Mouse (Mus musculus): ENCODE results near the gene Jam2. TPM values are rescaled to one million over a fixed set of nuclear protein-coding genes. Genes with fewer than 3 reads are reported as not detected.

Jam2 gene
- polyA plus RNA-seq, 1 experiment: 44.5 TPM

DNA sequence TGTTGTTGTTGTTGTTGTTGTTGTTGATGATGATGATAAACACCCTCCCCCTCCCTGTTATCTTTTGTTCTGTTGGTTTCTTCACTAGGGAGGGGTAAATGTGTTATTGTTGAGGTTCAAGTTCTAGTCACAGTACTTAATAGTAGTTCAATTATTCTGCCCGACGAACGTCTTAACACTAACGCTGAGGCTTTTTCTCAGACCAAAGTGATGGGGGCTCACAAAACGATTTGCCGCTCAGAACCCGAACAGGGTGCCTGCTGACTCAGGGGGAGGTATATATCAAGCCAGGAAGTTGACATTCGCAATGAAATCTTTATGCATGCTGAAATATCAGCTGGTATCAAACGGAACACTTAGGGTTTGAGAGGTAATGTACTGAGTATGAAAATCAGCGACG, 1.4 kb downstream of the Jam2 start:
- Histone ChIP-seq H3K27me3 (ENCODE audit: control insufficient read depth, insufficient read depth, insufficient read length) (no peaks in the 10 kb centered on the region), H3K4me3 (ENCODE audit: insufficient read depth, poor library complexity, severe bottlenecking) (peak overlapping the region; percentile 71), H3K79me3 (ENCODE audit: low read depth) (peaks cover 45% of the 10 kb centered on the region), H3K36me3 (ENCODE audit: control insufficient read depth, insufficient read depth) (peaks cover 15% of the 10 kb centered on the region), H3K79me2 (ENCODE audit: control insufficient read depth, insufficient read depth) (peaks cover 60% of the 10 kb centered on the region), H3ac (ENCODE audit: control insufficient read depth, insufficient read length, low read depth) (peak overlapping the region; percentile 61)
- TF ChIP-seq MAX (IDR thresholded peaks at IDR 0.05) (no peak), CEBPB (IDR thresholded peaks at IDR 0.05; ENCODE audit: low read depth) (no peak), FOSL1 (IDR thresholded peaks at IDR 0.05; ENCODE audit: insufficient read depth, low read length, poor library complexity, severe bottlenecking) (no peak), MYOG (IDR thresholded peaks at IDR 0.05; ENCODE audit: control insufficient read depth, extremely low read depth, insufficient read length) (no peak), CTCF (IDR thresholded peaks at IDR 0.05; ENCODE audit: control insufficient read depth, insufficient read depth, insufficient read length) (no peak), MYOD1 (IDR thresholded peaks at IDR 0.05; ENCODE audit: control insufficient read depth, insufficient read length, low read depth) (no peak), USF1 (IDR thresholded peaks at IDR 0.05; ENCODE audit: low read depth) (no peak)

DNA sequence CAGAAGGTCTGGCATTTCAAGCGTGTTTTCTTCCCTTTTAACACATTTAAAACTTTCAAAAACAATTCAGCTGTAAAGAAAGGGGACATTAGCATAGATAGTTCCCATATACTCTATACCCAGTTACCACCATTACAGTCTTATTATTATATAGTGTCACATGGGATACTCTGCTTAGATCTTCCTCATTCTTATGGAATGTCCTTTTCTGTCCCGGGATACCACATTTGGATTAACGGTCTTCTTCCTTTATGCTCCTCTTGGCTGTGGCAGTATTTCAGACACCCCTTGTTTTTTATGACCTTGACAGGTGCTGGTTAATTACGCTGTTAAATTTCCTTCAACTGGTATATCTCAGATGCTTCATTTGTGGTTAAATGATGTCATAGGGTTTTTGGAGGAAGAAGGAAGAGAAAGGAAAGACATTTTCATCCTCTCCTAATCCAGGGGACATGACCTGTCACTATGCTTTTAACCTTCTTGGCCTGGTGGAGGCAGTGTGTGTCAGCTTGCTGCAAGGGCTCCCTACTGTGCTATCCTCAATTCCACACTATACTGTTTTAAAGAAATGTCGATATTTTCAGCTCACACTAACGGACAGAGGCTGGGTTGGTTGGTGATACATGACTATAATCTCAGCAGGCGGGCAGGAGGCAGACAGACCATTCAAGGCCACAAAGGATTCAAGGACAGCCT, 2.3 kb downstream of the Jam2 start:
- peaks cover 53% of the 10 kb centered on the region for H3K79me3 ChIP-seq (ENCODE audit: low read depth)
- no peaks in the 10 kb centered on the region for H3K27me3 ChIP-seq (ENCODE audit: control insufficient read depth, insufficient read depth, insufficient read length)
- H3K36me3 ChIP-seq (ENCODE audit: control insufficient read depth, insufficient read depth): peaks cover 15% of the 10 kb centered on the region
- peaks cover 69% of the 10 kb centered on the region for H3K79me2 ChIP-seq (ENCODE audit: control insufficient read depth, insufficient read depth)
- peak overlapping the region; percentile 22 for H3ac ChIP-seq (ENCODE audit: control insufficient read depth, insufficient read length, low read depth)
- no peak overlapping the region for H3K4me3 ChIP-seq (ENCODE audit: insufficient read depth, poor library complexity, severe bottlenecking)
- TF ChIP-seq MAX (IDR thresholded peaks at IDR 0.05): no peak
- TF ChIP-seq MYOG (IDR thresholded peaks at IDR 0.05; ENCODE audit: control insufficient read depth, extremely low read depth, insufficient read length): no peak
- TF ChIP-seq USF1 (IDR thresholded peaks at IDR 0.05; ENCODE audit: low read depth): peak; percentile 68
- no peak for TF ChIP-seq CEBPB (IDR thresholded peaks at IDR 0.05; ENCODE audit: low read depth)
- no peak for TF ChIP-seq FOSL1 (IDR thresholded peaks at IDR 0.05; ENCODE audit: insufficient read depth, low read length, poor library complexity, severe bottlenecking)
- TF ChIP-seq MYOD1 (IDR thresholded peaks at IDR 0.05; ENCODE audit: control insufficient read depth, insufficient read length, low read depth): peak; percentile 79
- peak; percentile 52 for TF ChIP-seq CTCF (IDR thresholded peaks at IDR 0.05; ENCODE audit: control insufficient read depth, insufficient read depth, insufficient read length)

DNA sequence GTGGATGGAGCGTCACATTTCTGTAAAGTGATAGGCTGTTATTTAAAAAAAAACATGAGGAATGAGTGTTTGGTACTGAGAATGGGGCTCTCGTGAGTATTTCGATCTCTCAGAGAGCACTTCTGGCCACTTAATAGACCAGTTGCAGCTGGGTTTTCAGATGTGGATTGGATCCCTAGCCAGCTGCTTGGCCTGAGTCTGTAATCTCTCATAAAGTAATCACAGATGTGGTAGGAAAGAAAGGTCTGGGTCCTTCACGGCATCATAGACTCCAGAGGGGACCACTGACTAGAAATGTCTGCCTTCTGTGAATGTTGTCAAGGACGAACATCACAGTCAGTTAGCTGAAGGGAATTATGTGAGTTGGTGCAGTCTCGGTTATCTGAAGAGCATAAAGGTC, 4.5 kb downstream of the Jam2 start:
- peaks cover 89% of the 10 kb centered on the region for H3K79me2 ChIP-seq (ENCODE audit: control insufficient read depth, insufficient read depth)
- H3K4me3 ChIP-seq (ENCODE audit: insufficient read depth, poor library complexity, severe bottlenecking): no peak overlapping the region
- peaks cover 15% of the 10 kb centered on the region for H3K36me3 ChIP-seq (ENCODE audit: control insufficient read depth, insufficient read depth)
- TF ChIP-seq CTCF (IDR thresholded peaks at IDR 0.05; ENCODE audit: control insufficient read depth, insufficient read depth, insufficient read length) (no peak), CEBPB (IDR thresholded peaks at IDR 0.05; ENCODE audit: low read depth) (no peak), FOSL1 (IDR thresholded peaks at IDR 0.05; ENCODE audit: insufficient read depth, low read length, poor library complexity, severe bottlenecking) (no peak), MAX (IDR thresholded peaks at IDR 0.05) (no peak), MYOD1 (IDR thresholded peaks at IDR 0.05; ENCODE audit: control insufficient read depth, insufficient read length, low read depth) (no peak), MYOG (IDR thresholded peaks at IDR 0.05; ENCODE audit: control insufficient read depth, extremely low read depth, insufficient read length) (no peak), USF1 (IDR thresholded peaks at IDR 0.05; ENCODE audit: low read depth) (no peak)
- H3ac ChIP-seq (ENCODE audit: control insufficient read depth, insufficient read length, low read depth): no peak overlapping the region
- peaks cover 66% of the 10 kb centered on the region for H3K79me3 ChIP-seq (ENCODE audit: low read depth)
- no peaks in the 10 kb centered on the region for H3K27me3 ChIP-seq (ENCODE audit: control insufficient read depth, insufficient read depth, insufficient read length)

DNA sequence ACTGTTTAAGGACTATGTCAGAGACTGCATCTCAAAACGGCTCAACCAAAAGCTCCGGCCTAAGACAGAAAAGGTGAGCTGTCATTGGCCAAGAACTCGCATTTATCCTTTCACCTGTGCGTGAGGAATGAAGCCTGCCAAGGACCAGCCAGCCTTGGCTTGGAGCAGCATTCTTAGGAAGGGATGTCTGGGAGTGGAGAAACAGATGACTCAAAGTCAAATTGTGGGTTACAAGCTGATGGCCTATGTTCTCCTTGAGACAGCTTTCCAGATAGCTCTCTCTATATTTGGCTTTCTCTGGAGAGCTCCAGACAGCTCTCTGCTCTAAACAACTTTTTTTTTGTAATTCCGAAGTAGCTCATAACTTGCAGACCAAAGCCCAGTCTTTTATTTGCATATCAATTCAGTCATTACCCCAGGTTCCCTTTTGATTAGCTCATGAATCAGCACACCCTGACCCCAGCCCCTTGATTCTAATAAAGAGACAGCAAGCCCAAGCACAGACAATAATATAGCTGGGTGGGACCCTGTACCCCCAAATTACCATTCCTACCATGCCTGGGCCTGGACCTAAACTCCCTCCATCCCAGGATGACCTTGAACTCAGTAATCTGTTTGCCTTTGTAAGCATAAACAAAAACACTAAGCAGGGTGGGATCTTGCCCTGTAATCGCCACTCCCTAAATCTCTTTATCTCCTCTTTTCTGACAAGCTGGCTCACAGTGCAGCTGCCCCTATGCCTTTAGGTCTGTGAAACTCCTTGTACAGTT, 5.1 kb downstream of the Jam2 start:
- TF ChIP-seq MAX (IDR thresholded peaks at IDR 0.05) (no peak), CTCF (IDR thresholded peaks at IDR 0.05; ENCODE audit: control insufficient read depth, insufficient read depth, insufficient read length) (no peak), FOSL1 (IDR thresholded peaks at IDR 0.05; ENCODE audit: insufficient read depth, low read length, poor library complexity, severe bottlenecking) (no peak), MYOD1 (IDR thresholded peaks at IDR 0.05; ENCODE audit: control insufficient read depth, insufficient read length, low read depth) (no peak), USF1 (IDR thresholded peaks at IDR 0.05; ENCODE audit: low read depth) (no peak)
- H3K4me3 ChIP-seq (ENCODE audit: insufficient read depth, poor library complexity, severe bottlenecking): no peak overlapping the region
- H3ac ChIP-seq (ENCODE audit: control insufficient read depth, insufficient read length, low read depth): no peak overlapping the region
- peaks cover 15% of the 10 kb centered on the region for H3K36me3 ChIP-seq (ENCODE audit: control insufficient read depth, insufficient read depth)
- peaks cover 90% of the 10 kb centered on the region for H3K79me2 ChIP-seq (ENCODE audit: control insufficient read depth, insufficient read depth)
- no peaks in the 10 kb centered on the region for H3K27me3 ChIP-seq (ENCODE audit: control insufficient read depth, insufficient read depth, insufficient read length)
- H3K79me3 ChIP-seq (ENCODE audit: low read depth): peaks cover 66% of the 10 kb centered on the region

DNA sequence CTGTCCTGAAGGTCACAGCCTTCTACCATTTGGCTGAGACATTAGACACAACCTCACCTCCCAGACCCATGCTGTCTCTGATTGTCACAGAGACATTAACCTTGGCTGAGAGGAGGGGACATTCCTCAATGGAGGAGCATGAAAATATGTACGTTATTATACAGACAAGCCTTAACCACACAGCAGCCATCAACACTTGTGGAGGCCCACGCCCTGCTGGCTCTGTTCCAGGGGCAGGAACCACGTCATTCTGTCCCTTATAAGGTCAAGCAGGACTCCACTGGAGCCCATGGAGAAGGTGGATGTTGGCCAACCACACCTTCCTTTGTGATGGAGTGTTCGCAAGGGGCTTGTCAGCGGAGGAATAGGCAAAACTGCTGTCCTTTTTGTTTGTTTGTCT, 5.8 kb downstream of the Jam2 start:
- no peak overlapping the region for H3ac ChIP-seq (ENCODE audit: control insufficient read depth, insufficient read length, low read depth)
- H3K4me3 ChIP-seq (ENCODE audit: insufficient read depth, poor library complexity, severe bottlenecking): no peak overlapping the region
- H3K79me2 ChIP-seq (ENCODE audit: control insufficient read depth, insufficient read depth): peaks cover 90% of the 10 kb centered on the region
- TF ChIP-seq CTCF (IDR thresholded peaks at IDR 0.05; ENCODE audit: control insufficient read depth, insufficient read depth, insufficient read length) (no peak), CEBPB (IDR thresholded peaks at IDR 0.05; ENCODE audit: low read depth) (no peak), MYOD1 (IDR thresholded peaks at IDR 0.05; ENCODE audit: control insufficient read depth, insufficient read length, low read depth) (no peak), USF1 (IDR thresholded peaks at IDR 0.05; ENCODE audit: low read depth) (no peak), MYOG (IDR thresholded peaks at IDR 0.05; ENCODE audit: control insufficient read depth, extremely low read depth, insufficient read length) (no peak), MAX (IDR thresholded peaks at IDR 0.05) (no peak), FOSL1 (IDR thresholded peaks at IDR 0.05; ENCODE audit: insufficient read depth, low read length, poor library complexity, severe bottlenecking) (no peak)
- peaks cover 68% of the 10 kb centered on the region for H3K79me3 ChIP-seq (ENCODE audit: low read depth)
- H3K27me3 ChIP-seq (ENCODE audit: control insufficient read depth, insufficient read depth, insufficient read length): no peaks in the 10 kb centered on the region
- H3K36me3 ChIP-seq (ENCODE audit: control insufficient read depth, insufficient read depth): peaks cover 15% of the 10 kb centered on the region

All from C2C12 (cell line).